Mouse (Mus musculus) right cerebral cortex, postnatal 36 days (tissue): Measurements from ENCODE around the gene Tas2r124.

ENCODE experiments used
- DNase-seq, 2 experiments: peaks; one replicate each; pipeline ENCODE4 v3.0.0; 2022; ENCODE audit warnings: low spot score in 2 of 2, mixed read lengths in 1 of 2

The Tas2r124 gene

GRCm38 (mm10) chr6:132754430-132754829, at the start of gene Tas2r124:
Gene Tas2r124 (plus strand): TSS chr6:132754730.
- no peak for DNase-seq

GRCm38 (mm10) chr6:132711828-132712227, 42.7 kb upstream of the Tas2r124 start, which contains the start of gene Tas2r122:
Gene Tas2r122 (minus strand): TSS chr6:132711928.
- no peak for DNase-seq

GRCm38 (mm10) chr6:132737935-132738334, 16.6 kb upstream of the Tas2r124 start, which contains the start of gene Tas2r115:
Gene Tas2r115 (minus strand): TSS chr6:132738035.
- no peak for DNase-seq

GRCm38 (mm10) chr6:132750206-132750605, 4.3 kb upstream of the Tas2r124 start:
- DNase-seq, result peak in 1 of 2 experiments; percentile 0

GRCm38 (mm10) chr6:132761831-132762230, 7.3 kb downstream of the Tas2r124 start, which contains the start of gene Tas2r102:
Gene Tas2r102 (plus strand): TSS chr6:132762131.
- no peak for DNase-seq

GRCm38 (mm10) chr6:132778062-132778461, 23.5 kb downstream of the Tas2r124 start, which contains the start of gene Tas2r136:
Gene Tas2r136 (minus strand): TSS chr6:132778162.
- no peak for DNase-seq

- DNase-seq, result no peak
Observed at GRCm38 (mm10) chr6:132795393-132795792, 40.9 kb downstream of the Tas2r124 start.

- no peak for DNase-seq
Observed at GRCm38 (mm10) chr6:132802518-132802917, 48.0 kb downstream of the Tas2r124 start, which contains the start of gene Tas2r117. Gene Tas2r117 (plus strand): TSS chr6:132802818.
